Mouse (Mus musculus) lung, embryonic 16.5 days (tissue): ENCODE results near the gene Rftn1. TPM values are rescaled to one million over a fixed set of nuclear protein-coding genes. Genes with fewer than 3 reads are reported as not detected.

Experiments
- ATAC-seq: fragments of 200-750 bp; cut with Nextera tagmentation; 2 replicates; pipeline ENCODE4 v1.8.0; 2017; ENCODE audit warnings: low read depth, mild to moderate bottlenecking, moderate library complexity
- H3K27ac ChIP-seq: fragments of 300-500 bp; sonication (generic); 2 replicates; pipeline ENCODE4 v1.5.1; 2014; ENCODE audit warnings: mild to moderate bottlenecking, control low read depth, low read length
- H3K27me3 ChIP-seq: fragments of 300-500 bp; sonication (generic); 2 replicates; pipeline ENCODE4 v1.6.1; 2014; ENCODE audit warnings: low read depth, low read length, mixed read lengths; ENCODE audit not compliant: control insufficient read depth, insufficient read depth
- H3K36me3 ChIP-seq: fragments of 300-500 bp; sonication (generic); 2 replicates; pipeline ENCODE4 v1.6.1; 2014; ENCODE audit warnings: low read length; ENCODE audit not compliant: control insufficient read depth, insufficient read depth
- H3K4me1 ChIP-seq: fragments of 300-500 bp; sonication (generic); replicated peaks from 2 replicates; pipeline ENCODE4 v1.6.1; 2014; ENCODE audit warnings: low read length, mixed read lengths; ENCODE audit not compliant: control insufficient read depth, insufficient read depth
- H3K4me2 ChIP-seq: fragments of 300-500 bp; sonication (generic); 2 replicates; pipeline ENCODE4 v1.6.1; 2014; ENCODE audit warnings: low read depth, low read length, control low read depth
- H3K4me3 ChIP-seq: fragments of 300-500 bp; sonication (generic); 2 replicates; pipeline ENCODE4 v1.5.1; 2014; ENCODE audit warnings: mild to moderate bottlenecking, low read length, control low read depth
- H3K9ac ChIP-seq: fragments of 300-500 bp; sonication (generic); 2 replicates; pipeline ENCODE4 v1.6.1; 2014; ENCODE audit warnings: low read length, control low read depth
- H3K9me3 ChIP-seq: fragments of 300-500 bp; sonication (generic); 2 replicates; pipeline ENCODE4 v1.6.1; 2016; ENCODE audit warnings: low read length; ENCODE audit not compliant: control insufficient read depth
- WGBS: fragments of 180-500 bp; shearing (Covaris S2); extraction: QIAGEN DNeasy Blood & Tissue Kit; methylation state at CpG from one replicate; pipeline ENCODE4 v1.1.7; 2014; 5-methylcytosine and 5-hydroxymethylcytosine counted together
- polyA plus RNA-seq: library from polyadenylated mRNA; unstranded; fragments of >200 nt; fragmentation: Nextera tagmentation; extraction: Ambion mirVana; gene quantifications from 2 replicates; pipeline ENCODE4 v1.2.1, GENCODE M21; 2015

Gene Rftn1
- polyA plus RNA-seq, 1 experiment from 2014 or later: 18.2 TPM

DNA sequence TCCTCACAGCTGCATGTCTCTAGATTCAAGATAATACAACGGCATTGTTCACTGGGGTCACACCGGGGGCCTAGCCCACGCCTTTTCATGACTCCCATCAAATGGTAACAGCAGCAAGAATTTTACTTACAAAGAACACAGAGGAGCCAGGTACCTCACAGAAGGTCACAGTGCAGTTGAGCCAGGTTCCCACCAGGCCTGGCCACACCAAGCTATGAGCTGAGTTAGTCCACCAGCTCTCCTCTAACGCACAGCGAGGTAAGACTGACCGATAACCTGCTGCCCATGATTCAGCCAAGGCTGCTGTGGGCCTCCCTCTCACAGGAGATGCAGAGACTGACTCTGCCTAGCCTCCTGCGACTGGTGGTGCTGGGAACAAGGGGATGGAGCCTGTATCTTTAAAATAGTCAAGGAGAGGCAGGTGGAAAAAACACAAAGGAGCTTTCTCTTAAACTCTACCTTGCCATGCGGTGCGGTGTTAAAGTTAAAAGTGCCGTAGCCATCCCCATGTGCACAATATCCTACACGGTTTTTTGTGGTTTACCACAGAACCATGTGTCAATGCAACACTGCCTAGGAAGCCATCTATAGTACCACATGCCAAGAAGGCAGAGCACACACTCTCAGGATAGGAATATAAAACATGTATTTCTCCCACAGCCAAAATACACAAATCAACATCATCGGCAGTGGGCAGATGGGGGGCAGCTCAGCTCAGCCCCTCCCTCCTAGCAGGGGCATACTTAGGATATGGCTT is 42.5 kb downstream of the Rftn1 start:
- Histone ChIP-seq H3K36me3 (no peaks in the 10 kb centered on the region), H3K9me3 (no peaks in the 10 kb centered on the region), H3K4me2 (no peak overlapping the region), H3K27ac (no peak overlapping the region), H3K9ac (no peak overlapping the region), H3K4me1 (no peaks in the 10 kb centered on the region), H3K4me3 (no peak overlapping the region), H3K27me3 (no peaks in the 10 kb centered on the region)
- no peak for ATAC-seq
- whole genome bisulfite sequencing: 87% methylated on average over 12 of the region's 12 CpGs

DNA sequence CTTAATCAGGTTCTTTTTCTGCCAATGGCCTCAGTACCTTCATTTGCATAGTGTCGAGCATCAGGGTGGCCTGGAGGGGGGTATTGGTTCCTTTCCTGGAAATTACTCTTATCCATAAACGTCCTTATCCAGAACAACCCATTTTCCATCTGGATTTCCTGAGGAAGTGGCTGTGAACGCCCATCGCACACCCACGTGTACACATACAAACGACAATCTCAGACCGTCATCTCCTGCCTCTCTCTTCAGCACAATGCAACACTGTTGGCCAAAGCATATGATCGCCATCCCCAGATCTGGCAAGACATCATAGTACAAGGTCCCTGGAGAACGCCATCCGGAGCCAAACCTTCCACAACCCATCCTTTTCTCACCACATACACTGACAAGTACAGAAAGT is 47.1 kb downstream of the Rftn1 start:
- no peaks in the 10 kb centered on the region for H3K9me3 ChIP-seq
- no peaks in the 10 kb centered on the region for H3K4me1 ChIP-seq
- no peak overlapping the region for H3K4me3 ChIP-seq
- H3K27ac ChIP-seq: no peak overlapping the region
- H3K27me3 ChIP-seq: no peaks in the 10 kb centered on the region
- peak; percentile 51 for ATAC-seq
- H3K4me2 ChIP-seq: no peak overlapping the region
- H3K36me3 ChIP-seq: no peaks in the 10 kb centered on the region
- 66% methylated on average over 10 of the region's 10 CpGs for WGBS
- no peak overlapping the region for H3K9ac ChIP-seq

DNA sequence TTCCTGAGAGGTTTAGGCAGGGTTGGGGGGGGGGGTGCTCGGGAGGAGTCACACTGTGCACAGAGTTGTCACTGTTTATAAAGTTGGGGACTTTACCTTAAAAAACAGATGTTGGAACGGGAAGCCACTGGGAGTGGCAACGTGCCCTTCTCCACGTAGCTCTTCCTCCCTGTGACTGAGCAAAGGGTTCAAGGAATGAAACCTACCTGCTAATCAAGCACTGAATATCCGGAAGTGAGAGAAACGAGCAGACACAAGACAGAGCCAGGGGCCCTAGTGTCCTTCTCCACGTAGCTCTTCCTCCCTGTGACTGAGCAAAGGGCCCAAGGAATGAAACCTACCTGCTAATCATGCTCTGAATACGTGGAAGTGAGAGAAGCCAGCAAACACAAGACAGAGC is 47.9 kb downstream of the Rftn1 start:
- Histone ChIP-seq H3K9me3 (no peaks in the 10 kb centered on the region), H3K9ac (no peak overlapping the region), H3K36me3 (no peaks in the 10 kb centered on the region), H3K4me2 (no peak overlapping the region), H3K4me1 (no peaks in the 10 kb centered on the region), H3K4me3 (no peak overlapping the region), H3K27me3 (no peaks in the 10 kb centered on the region), H3K27ac (no peak overlapping the region)
- WGBS: 64% methylated on average over 8 of the region's 8 CpGs
- ATAC-seq: no peak

DNA sequence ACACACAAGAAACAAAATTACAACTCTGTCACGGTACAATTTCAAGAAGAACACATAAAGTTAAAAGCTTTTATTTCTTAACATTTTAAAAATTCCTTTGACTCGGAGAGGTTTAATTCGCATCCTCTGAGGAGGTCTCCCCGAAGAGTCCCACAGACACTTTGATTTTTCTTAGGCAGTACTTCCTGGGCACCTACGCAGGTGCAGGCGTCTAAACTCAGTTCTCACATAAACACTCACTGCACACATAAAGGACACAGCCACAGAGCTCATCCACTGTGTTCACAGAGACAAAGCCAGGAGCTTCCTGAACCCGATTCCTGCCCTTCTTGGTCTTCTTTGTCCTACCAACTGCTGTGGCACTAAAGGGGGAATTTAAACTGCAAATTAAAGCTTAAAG is 48.3 kb downstream of the Rftn1 start:
- Histone ChIP-seq H3K36me3 (no peaks in the 10 kb centered on the region), H3K9me3 (no peaks in the 10 kb centered on the region), H3K4me2 (no peak overlapping the region), H3K4me1 (no peaks in the 10 kb centered on the region), H3K4me3 (no peak overlapping the region), H3K27me3 (no peaks in the 10 kb centered on the region), H3K9ac (no peak overlapping the region), H3K27ac (no peak overlapping the region)
- ATAC-seq: no peak
- 83% methylated on average over 7 of the region's 7 CpGs for WGBS

DNA sequence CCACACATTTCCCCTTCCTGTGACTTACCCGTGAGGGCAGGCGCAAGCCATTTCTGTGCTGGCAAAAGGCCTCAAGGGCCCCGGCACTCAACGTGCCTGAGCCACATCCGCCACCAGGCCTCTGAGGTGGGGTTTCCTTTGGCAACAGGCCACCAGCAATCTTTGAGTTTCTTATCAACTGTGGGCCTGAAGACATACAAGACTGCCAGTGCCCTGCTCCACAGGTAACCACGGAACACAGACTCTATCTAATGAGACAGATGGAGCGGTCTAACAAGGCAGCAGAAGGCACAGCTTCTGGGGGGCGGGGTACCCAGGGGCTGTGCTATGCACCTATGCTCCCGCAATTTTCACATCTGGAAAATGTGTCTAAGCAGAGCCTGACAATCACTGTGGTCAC is 54.4 kb downstream of the Rftn1 start:
- WGBS: 38% methylated on average over 9 of the region's 9 CpGs
- H3K4me2 ChIP-seq: no peak overlapping the region
- H3K4me1 ChIP-seq: peaks cover 13% of the 10 kb centered on the region; the same call in 1 of the 2 replicates
- H3K27me3 ChIP-seq: no peaks in the 10 kb centered on the region
- H3K27ac ChIP-seq: peak overlapping the region; percentile 54
- no peak overlapping the region for H3K9ac ChIP-seq
- H3K4me3 ChIP-seq: no peak overlapping the region
- H3K9me3 ChIP-seq: no peaks in the 10 kb centered on the region
- H3K36me3 ChIP-seq: no peaks in the 10 kb centered on the region
- peak; percentile 87 for ATAC-seq

DNA sequence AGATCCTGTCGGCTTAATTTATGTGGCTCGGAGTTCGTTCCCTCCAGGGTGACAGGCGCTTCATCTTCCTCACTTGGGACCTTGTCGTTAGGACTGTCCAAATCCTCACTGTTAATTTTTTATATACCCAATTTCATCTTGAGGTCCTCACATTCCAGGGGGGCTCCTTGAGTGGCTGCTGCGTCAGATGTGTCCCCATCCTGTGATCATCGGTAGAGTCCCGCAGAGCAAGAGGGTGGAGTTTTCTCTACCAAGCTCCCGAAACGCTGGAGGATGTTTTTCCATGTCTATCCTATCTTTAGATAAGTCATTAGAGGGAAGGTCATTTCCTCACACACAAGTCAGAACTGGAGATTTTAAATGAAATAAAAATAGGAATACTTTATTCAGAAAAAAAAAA is 55.0 kb downstream of the Rftn1 start:
- peak overlapping the region; percentile 54; the same call in 1 of the 2 replicates for H3K27ac ChIP-seq
- no peaks in the 10 kb centered on the region for H3K27me3 ChIP-seq

DNA sequence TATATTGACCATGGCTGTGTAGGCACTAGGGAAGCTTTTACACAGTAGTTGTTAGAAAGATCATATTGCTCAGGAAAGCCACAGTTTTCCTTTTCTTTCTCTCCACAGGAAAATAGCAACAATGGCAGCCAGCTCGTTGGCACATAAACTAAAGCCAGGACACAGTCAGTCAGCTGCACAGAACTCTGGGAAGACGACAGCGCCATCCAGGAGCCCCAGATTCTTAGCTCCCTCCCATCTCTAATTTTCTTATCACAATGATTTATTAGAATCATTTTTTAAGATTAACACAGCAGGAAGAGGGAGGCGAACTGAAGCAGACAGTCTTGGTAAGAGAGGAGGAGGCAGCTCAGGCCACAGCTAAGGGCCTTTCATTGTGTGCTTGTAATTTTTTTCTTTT is 58.8 kb downstream of the Rftn1 start:
- H3K36me3 ChIP-seq: no peaks in the 10 kb centered on the region
- no peak overlapping the region for H3K4me3 ChIP-seq
- no peak overlapping the region for H3K9ac ChIP-seq
- peaks cover 13% of the 10 kb centered on the region; the same call in 1 of the 2 replicates for H3K4me1 ChIP-seq
- no peaks in the 10 kb centered on the region for H3K9me3 ChIP-seq
- ATAC-seq: no peak
- no peaks in the 10 kb centered on the region for H3K27me3 ChIP-seq
- no peak overlapping the region for H3K4me2 ChIP-seq
- H3K27ac ChIP-seq: no peak overlapping the region
- 55% methylated on average over 4 of the region's 4 CpGs for WGBS

More for the DNA sequence above, 55.0 kb downstream of the Rftn1 start:
- Histone ChIP-seq H3K36me3 (no peaks in the 10 kb centered on the region), H3K4me3 (no peak overlapping the region), H3K4me2 (0 out of 2 replicates have a peak overlapping the region, but pooled peaks have one; percentile 1), H3K9ac (no peak overlapping the region), H3K9me3 (no peaks in the 10 kb centered on the region), H3K4me1 (peaks cover 13% of the 10 kb centered on the region; the same call in 1 of the 2 replicates)
- 40% methylated on average over 10 of the region's 10 CpGs for WGBS
- no peak for ATAC-seq

DNA sequence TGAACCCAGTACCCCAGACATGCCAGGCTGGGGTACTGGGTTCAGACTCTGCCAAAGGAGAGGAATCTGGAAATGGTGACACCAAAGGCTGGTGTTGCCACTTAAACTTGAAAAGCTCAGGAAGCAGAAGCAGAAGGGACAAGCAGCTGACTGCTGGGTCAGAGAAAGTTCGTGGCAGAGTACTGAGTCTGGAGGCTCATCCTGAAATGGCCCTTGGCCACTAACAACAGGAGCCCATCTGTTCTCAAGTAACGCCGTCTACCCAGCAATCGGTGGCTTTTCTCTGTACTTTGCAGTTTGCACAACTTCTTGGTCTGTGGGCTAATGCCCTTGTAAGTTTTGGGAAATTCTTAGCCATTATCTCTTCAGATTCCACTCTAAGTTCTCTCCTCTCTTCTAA is 60.1 kb downstream of the Rftn1 start:
- Histone ChIP-seq H3K27ac (no peak overlapping the region), H3K4me2 (no peak overlapping the region), H3K36me3 (no peaks in the 10 kb centered on the region), H3K4me1 (peaks cover 3% of the 10 kb centered on the region; the same call in 1 of the 2 replicates), H3K9me3 (no peaks in the 10 kb centered on the region), H3K4me3 (no peak overlapping the region), H3K27me3 (no peaks in the 10 kb centered on the region), H3K9ac (no peak overlapping the region)
- ATAC-seq: no peak
- 82% methylated on average over 4 of the region's 4 CpGs for WGBS

DNA sequence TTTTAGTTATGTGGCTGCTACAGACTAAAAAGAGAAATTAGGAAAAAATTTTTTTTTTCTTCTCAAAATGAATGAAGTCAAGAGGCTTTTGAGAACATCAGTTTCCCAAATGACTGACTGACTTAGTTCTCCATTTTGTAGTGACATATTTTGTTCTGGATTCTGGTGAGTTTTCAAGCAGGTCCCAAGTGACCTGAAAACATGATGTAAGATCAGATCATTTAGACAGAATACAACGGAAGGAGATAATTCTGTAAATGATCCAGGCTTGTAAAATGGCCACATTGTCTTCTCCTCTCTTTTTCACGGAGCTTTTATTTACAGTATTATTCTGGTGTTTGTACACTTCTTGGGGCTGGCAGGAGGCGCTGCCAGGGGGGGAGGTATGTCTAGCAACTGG is 62.1 kb downstream of the Rftn1 start:
- Histone ChIP-seq H3K27ac (no peak overlapping the region), H3K4me2 (no peak overlapping the region), H3K9me3 (no peaks in the 10 kb centered on the region), H3K4me1 (peaks cover 3% of the 10 kb centered on the region; the same call in 1 of the 2 replicates), H3K9ac (no peak overlapping the region), H3K27me3 (no peaks in the 10 kb centered on the region), H3K4me3 (no peak overlapping the region), H3K36me3 (no peaks in the 10 kb centered on the region)
- whole genome bisulfite sequencing: 50% methylated on average over 3 of the region's 3 CpGs
- ATAC-seq: no peak
